Mouse (Mus musculus) gastrocnemius, postnatal 25 days (tissue): ENCODE measurements around the gene Wasf1. TPM values are rescaled to one million over a fixed set of nuclear protein-coding genes. Genes with fewer than 3 reads are reported as not detected.

Experiments used
- DNase-seq: peaks from one replicate; pipeline ENCODE4 v3.0.0; 2022
- total RNA-seq, 2 experiments: library from RNA; stranded (reverse); gene quantifications; 1 replicate in 1 of 2; 2 replicates in 1 of 2; pipeline ENCODE4 v1.2.3; 2021

Wasf1 gene
- total RNA-seq, 2 experiments from 2014 or later: 0.54 to 0.84 TPM

DNA sequence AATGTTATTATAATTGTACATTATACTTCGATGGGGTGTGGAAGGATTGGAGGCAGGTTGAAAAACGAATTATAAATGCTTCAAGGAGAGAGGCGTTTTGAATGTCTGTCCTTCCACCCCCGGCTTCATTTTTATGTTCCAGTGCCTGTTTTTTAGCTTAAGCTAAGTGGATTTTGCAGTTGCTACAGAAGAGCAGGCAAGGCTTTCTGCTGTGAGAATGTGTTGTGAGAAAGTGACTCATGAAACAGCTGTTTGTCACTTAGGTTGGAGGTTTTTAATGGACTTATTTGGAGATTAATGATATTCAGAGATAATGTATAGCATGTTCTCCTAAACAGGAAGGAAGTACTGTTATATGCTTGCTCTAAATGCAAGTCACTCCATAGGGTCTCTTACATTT is 5.9 kb downstream of the Wasf1 start:
- DNase-seq: no peak

DNA sequence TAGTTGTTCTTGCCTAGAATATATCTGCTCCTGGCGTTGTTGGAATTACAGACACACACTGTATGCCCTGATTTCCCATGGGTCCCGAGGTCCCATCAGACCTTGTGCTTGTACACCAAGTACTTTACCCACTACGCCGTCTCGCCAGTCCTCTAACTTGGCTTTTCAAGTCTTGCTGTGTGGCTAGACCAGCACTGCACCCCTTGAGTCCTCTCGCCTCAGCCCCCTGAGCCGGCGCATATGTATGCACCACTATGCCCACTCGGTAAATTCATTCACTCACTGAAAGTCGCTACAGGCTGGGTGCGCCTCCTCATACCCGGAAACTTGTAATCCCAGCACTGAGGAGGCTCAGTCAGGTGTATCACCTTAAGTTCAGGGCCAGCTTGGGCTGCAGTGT is 12.5 kb downstream of the Wasf1 start:
- no peak for DNase-seq

DNA sequence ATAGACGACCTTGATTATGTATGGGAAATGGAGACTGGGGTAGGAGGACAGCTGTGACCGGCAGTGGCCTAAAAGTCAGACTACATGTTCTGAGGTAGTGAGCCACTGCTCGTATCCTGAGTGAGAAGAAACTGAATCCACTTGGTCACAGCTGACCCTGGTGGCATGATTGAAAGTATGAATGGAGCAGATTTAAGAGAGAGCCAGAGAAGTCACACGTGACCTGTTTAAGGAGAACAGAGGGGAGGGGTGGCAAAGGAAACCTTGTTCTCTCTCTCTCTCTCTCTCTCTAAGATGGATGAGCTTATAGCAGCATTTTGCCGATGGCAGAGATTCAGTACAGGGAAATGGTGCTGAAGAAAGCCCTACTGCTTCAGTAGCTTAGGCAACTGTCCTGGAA is 13.4 kb downstream of the Wasf1 start:
- no peak for DNase-seq

DNA sequence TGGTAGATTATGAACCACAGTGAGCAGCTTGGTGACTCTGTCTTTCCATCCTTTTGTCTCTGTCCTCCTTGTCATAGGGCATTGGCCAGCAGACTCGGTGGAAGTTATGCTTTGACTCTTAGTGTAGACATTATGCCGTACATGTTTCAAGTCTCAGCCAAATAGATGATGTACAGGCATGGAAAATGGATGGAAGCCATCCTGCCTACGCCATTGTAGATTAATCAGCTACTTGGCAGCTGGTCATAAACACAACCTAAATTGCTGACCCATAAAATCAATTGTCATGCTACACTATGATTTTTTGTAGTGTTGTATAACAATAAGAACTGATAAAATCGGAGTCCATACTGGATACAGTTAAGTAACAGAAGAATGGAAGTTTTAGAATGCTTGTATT is 18.5 kb downstream of the Wasf1 start:
- no peak for DNase-seq

DNA sequence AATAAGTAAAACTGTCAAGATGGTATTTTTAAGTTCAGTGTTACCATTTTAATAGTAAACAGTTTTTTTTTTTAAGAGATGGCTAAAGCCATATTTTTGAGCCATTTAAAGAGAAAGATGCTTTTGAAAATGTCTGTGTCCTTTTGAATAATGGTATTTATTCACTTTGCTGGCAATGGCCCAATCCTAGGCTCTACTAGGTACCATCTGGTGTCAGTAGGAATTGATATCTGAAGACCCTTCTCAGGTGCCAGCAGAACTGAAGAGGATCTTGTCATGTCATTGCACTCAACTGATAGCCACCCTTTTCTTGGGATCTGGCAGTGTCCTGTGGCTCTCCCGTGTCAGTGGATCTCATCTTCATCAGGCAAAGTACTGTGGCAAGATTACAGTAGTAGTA is 22.9 kb downstream of the Wasf1 start:
- DNase-seq: no peak

DNA sequence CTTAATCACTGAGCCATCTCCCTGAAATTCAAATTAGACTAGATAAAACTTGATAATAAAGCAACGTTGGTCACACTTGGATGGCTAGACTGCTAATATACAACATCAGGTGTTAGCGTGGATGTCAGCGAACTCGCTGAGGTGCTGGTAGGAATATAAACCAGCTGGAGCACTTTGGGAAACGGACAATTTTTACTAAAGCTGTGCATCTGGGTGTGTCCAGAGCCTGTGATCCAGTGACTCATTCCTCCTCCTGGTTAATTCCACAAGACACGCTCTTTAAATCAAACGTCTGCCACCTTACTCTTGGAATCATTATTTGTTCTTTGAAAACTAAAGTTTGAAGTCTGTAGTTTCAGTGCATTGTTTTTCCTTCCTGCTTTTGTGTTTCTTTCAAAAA is 23.5 kb downstream of the Wasf1 start:
- DNase-seq: no peak

DNA sequence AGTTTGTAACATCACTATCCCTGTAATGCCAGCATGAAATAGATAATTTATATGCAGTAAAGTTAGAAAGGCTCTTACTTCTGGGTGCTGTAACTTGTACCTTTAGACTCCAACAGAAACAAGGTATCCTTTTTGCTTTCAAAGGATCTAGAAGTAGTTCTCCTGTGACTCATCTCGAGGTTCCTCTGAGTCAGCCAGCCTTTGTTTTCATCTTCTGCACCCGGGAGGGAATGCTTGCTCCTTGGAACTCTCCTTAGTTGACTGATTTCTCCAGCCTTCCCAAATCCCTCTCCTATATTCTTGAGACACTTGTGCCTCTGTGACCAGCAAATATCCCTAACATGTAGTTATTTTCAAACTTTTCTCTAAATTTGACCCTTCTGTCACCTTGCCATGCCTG is 25.3 kb downstream of the Wasf1 start:
- no peak for DNase-seq

DNA sequence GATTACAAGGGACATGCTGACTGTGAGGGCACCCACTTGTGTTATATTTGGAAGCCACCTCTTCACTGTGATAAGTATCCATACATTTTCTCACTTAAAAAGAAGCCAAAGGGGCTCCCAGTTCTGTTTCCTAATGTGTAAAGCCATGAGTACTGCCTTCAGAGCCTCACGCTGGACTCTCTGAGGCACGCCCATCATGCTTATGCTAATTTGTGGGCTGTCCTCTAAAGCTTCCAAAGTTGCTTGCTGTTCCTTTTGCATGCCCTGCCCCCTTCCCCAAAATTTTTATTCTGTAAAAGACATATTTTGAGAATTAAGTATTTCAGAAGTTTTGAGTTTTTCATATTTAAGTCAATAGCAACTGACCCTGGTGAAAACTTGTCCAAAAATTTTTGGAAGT is 27.5 kb downstream of the Wasf1 start:
- DNase-seq: no peak

DNA sequence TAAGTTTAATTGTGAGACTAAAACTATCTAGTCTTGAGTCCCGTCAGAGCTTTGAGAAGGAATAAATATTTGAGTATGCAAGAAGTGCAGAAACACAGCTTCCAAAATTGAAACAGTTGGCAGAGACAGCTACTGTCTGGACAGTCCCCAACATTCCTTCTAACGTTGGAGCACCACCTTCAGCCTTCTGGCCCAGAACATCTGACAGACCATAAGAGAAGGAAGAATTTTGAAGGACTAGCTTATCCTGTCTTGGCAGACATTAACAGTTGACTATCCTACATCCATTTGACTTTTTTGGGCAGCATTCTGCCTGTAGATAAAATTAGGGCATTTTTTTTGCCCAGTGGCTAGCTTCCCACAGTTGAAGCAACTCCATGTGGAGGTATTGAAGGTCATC is 32.0 kb downstream of the Wasf1 start:
- DNase-seq: no peak

DNA sequence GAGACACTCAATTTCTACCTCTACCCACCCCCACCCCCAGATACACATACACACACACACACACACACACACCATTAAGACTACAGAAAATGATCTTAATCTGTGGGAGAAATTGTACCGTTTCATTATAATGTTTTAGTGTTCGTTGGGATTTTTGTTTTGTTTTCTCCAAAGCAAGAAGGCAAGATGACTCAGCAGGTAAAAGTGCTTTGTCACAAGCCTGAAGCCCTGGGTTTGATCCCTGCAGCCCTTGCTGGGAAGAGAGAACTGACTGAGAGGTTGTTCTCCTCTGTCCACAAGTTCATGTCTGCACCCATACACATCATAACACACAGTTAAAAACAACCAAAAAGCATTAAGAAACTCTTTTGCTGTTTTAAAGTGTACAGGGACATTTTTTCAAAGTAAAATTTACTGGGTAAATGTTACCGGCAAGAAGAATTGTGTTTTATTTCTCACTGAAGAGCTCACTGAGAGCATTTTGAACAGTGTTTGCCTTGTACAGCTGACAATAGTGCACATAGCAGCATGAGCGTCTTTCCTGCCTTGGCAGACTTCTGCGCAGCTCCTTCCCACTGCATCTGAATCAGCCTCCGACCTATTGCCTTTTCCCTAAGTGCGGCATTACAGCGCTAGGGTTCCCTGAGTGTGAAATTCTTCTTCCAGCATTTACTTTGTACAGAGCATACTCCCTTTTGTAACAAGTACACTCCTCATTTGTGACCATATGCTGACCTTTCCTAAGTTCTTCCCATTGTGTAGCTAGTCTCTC is 35.6 kb downstream of the Wasf1 start:
- no peak for DNase-seq

DNA sequence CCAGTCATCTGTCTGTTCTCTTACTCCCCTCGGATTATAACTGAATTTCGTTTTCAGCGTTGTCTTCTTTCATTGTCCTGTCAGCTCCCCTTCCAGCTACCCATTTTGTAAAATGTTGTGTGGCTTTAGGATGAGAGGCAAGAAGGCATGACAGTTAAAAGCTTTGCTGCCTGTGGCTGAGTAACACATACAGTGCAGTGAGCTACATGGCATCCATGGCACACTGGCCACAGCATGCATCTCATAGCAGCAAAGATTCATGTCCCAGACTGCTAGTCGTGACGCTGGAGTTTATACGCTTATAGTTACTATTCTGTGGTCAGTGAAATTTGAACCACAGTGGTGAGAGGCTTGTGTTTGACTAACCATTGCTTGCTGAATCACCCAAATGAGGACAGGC is 36.2 kb downstream of the Wasf1 start:
- no peak for DNase-seq

DNA sequence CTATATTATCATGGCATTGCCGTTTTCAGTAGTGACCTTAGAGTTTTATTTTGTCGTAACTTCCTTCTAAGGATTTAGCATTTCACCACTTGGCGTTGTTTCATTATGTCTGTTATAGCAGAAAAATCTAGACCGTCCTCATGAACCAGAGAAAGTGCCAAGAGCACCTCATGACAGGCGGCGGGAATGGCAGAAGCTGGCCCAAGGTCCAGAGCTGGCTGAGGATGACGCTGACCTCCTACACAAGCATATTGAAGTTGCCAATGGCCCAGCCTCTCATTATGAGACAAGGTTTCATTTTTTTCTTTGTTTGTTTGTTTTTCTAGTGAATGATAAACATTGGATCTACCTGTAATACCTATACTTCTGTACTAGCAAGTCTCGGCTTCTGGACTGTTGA is 49.7 kb downstream of the Wasf1 start:
- DNase-seq: no peak

DNA sequence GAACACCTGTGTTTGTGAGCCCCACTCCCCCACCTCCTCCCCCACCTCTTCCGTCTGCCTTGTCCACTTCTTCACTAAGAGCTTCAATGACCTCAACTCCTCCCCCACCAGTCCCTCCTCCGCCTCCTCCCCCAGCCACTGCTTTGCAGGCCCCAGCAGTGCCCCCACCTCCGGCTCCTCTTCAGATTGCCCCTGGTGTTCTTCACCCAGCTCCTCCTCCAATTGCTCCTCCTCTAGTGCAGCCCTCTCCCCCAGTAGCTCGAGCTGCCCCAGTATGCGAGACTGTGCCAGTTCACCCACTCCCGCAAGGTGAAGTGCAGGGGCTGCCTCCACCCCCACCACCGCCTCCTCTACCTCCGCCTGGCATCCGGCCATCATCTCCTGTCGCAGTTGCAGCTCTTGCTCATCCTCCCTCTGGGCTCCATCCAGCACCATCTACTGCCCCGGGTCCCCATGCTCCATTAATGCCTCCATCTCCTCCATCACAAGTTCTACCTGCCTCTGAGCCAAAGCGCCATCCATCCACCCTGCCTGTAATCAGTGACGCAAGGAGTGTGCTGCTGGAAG is 53.0 kb downstream of the Wasf1 start:
- DNase-seq: no peak

DNA sequence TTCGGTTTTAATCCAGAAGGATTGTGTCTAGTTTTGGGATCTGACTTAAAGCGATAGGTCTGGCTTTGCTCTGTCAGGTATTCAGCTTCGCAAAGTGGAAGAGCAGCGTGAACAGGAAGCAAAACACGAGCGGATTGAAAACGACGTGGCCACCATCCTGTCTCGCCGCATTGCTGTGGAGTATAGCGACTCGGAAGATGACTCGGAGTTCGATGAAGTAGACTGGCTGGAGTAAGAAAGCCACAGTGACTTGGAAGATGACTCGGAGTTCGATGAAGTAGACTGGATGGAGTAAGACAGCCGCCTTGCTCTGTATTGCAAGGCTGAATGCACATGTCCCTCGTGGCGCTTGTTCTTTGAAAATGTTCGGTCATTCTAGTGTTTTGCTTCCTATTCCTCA is 54.3 kb downstream of the Wasf1 start:
- no peak for DNase-seq

DNA sequence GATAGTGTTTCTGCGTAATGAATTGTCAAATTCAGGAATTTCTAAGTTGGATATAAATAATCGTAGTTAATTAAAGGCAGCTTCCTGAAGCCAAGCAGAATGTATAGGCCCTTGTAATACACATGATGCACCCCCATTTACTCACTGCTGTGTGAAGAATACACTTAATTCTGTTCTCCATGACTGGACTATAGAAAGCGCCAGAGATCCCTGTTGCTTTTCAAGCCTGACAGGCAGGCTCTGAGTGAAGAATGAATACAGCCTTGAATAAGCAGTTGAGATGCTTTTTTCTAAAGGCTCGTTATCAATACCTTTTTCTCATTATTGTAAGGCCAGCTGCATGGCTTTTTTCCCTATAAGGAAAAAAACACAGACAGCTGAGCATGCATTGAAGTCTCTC is 59.4 kb downstream of the Wasf1 start:
- no peak for DNase-seq

DNA sequence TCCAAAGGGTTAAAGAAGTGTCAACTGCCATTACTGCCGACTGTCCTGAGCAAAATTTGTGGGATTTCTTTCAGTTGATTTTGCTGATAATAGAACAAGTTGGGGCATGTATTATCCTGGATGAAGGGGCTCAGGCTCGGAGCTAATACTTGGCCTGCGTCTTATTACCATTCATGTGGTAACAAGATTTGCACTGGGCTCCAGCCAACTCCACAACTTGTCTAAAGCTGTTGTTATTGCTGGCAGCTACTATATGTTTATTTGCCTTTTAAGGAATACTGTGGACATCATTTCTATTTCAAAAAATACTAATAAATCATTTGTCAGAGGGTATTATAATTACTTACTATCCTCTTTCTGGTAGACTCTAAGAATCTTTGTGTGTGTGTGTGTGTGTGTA is 66.9 kb downstream of the Wasf1 start:
- no peak for DNase-seq

DNA sequence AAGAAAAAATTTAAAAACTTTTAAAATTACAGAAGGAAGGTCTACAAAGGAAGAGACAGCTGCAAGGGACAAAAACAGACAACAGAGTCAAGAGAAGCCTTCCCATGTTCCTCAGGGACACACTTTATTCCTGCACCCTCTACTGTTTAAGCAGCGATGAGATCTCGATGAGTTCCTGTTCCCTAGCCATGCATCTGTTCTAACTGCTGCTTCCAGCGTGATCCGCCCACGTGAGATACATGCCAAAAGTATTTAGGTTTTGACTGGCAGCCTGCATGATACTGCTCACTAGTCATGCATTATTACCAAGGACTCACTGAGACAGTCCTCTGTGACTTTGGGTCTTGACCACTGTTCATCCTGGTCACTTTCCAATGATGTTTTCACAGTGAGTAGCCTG is 72.9 kb downstream of the Wasf1 start:
- DNase-seq: no peak

DNA sequence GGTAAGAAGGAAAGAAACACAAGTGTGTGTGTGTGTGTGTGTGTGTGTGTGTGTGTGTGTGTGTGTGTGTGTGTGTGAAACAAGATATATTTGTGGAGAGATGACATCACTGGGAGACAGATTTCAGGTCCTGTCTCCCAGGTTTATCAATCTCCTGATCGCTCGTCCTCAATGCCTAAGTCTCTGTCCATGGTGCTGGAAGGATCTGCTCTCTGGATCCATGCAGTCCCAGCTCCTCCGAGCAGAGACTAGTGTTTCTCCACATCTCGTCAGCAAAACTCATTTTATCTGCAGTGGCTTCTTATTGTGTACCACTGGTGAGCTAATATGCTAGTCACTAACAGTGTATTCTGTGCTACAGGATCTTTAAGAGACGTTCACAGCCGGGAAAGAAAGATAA is 78.1 kb downstream of the Wasf1 start:
- DNase-seq: no peak

DNA sequence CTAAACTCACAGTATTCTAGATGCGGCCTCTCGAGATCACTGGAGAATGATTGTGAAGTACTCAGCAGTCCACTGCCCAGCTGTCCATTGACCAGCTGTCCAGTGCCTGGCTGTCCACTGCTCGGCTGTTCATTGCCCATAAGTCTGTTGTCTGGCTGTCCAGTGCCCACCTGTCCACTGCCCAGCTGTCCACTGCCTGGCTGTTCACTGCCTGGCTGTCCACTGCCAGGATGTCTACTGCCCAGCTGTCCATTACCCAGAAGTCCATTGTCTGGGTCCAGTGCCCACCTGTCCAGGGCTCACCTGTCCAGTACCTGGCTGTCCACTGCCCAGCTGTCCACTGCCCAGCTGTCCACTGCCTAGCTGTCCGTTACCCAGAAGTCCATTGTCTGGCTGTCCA is 78.7 kb downstream of the Wasf1 start:
- no peak for DNase-seq

DNA sequence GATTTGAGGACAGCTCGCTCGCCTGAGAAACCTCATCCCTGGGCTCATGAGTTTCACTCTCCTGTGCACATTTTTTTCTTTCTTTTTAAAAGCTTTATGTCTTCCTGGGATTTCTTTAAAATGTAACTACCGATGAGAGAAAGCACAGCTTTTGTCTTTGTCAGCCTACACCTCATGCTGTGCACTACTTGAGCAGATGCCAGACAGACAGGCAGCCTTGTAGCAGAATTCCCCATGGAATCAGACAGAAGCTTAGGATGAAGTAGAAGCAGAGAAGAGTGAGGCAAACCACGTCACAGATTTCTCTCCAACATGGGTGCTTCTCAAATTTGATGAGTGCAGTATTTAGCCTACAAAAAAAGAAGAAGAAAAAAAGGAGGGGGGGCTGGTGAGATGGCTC is 81.3 kb downstream of the Wasf1 start:
- no peak for DNase-seq

DNA sequence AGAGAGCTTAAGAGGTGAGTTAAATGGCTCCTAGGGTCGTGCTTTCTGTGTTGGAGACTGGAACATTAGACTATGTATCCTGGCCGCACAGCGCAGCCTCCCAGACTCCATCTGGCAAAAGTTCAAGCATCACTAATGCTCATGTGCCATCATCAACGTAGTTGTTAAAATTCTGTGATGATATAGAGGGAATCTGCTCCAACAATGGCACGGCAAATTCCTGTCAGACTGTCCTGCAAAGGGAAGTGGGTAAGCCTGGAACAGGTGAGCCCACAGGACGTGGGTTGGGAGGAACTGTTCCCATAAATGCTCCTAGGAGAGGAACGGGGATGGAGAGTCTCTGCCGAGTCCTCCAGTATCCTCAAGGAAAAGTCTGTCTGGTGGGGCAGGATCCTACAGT is 85.3 kb downstream of the Wasf1 start:
- no peak for DNase-seq

DNA sequence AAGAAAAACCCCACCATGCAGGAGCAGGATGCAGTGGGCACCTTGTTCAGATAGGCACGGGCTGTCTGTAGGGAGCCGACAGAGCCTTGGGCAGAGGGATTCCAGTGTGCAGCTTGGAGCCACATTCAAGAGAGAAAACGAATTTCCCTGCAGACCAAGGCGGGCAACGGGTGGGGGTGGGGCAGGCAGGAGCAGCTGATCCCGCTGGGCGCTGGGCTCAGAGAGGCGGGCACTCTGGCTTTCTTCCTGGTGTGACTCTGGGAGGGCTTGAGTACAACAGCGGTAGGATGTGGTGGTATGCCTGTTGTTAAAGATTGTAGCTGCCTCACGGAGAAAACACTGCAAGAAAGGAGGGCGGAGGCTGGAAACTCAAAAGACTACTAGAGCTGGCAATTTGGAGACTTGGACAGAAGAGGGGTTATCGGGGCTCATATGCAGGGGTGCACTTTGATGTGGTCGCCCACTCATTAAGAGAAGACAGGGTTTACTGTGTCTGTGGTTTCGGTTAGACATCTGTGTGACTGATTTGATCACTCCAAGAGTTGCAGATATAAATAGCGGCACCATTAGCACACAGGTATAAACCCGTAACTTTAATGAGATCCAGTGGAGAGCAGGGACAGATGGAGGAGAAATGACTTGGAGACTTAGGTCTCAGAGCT is 86.2 kb downstream of the Wasf1 start:
- no peak for DNase-seq

DNA sequence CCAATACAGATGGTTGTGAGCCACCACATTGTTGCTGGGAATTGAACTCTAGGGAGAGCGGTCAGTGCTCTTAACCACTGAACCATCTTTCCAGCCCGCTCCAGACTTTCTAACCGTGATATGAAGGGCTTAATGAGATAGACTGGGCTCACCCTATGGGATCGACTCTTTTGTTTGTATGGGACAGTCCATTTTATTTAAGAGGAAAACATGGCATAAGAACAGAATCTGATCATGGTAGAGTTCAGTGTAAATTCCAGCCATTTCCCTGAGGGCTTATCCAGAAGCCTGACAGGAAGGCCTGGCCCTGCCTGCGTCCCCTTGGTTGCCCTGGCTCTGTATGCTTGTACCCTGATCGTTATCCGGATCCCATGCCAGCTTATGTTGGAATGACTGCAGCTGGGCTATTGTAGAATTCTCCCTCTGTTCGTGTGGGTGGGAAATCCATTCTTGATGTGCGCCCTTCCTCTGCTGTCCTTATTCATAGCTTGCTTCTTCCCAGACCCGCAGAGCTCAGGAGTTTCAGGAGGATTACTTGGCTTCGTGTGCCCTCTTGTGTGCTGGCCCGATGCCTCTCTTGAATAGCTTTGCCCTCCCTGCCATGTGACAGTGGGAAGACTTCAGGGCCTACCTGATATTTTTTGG is 87.4 kb downstream of the Wasf1 start:
- no peak for DNase-seq
